8 mouse cellular contexts compared by ENCODE assay signal in genomic region chr2:152811336-152812165, GRCm38 (mm10). TPM values are rescaled to one million over a fixed set of nuclear protein-coding genes. Genes with fewer than 3 reads are reported as not detected.
DNase-seq lines count a peak whose midpoint lies in the region; ATAC-seq lines count a peak whose summit lies in the region.

No protein-coding gene starts in this region.

- 0 out of 2 replicates have a peak, but pooled peaks cover 4% of the 10 kb centered on the region for H3K36me3 ChIP-seq in embryonic facial prominence, embryonic 12.5 days
- peaks cover 26% of the 10 kb centered on the region for H3K36me3 ChIP-seq in embryonic facial prominence, embryonic 10.5 days (replicated peaks)
- H3K36me3 ChIP-seq in midbrain, embryonic 11.5 days (ENCODE audit: control insufficient read depth, insufficient read depth, low read length): no peaks in the 10 kb centered on the region; the same call in 1 of the 2 replicates
- peaks cover 9% of the 10 kb centered on the region; the same call in 1 of the 2 replicates for H3K36me3 ChIP-seq in midbrain, embryonic 13.5 days

- no peak overlapping the region for H3K4me3 ChIP-seq in embryonic facial prominence, embryonic 12.5 days
- no peak overlapping the region for H3K4me3 ChIP-seq in embryonic facial prominence, embryonic 10.5 days
- no peak overlapping the region for H3K4me3 ChIP-seq in midbrain, embryonic 11.5 days (ENCODE audit: low read depth, low read length)
- H3K4me3 ChIP-seq in midbrain, embryonic 13.5 days (replicated peaks): no peak overlapping the region

- H3K27me3 ChIP-seq in embryonic facial prominence, embryonic 12.5 days: no peaks in the 10 kb centered on the region
- H3K27me3 ChIP-seq in embryonic facial prominence, embryonic 10.5 days (replicated peaks; ENCODE audit: low read depth, poor library complexity, severe bottlenecking): no peaks in the 10 kb centered on the region
- H3K27me3 ChIP-seq in midbrain, embryonic 11.5 days (ENCODE audit: control insufficient read depth, insufficient read depth, low read length): no peaks in the 10 kb centered on the region
- H3K27me3 ChIP-seq in midbrain, embryonic 13.5 days: no peaks in the 10 kb centered on the region

- 0 out of 2 replicates have a peak, but pooled peaks have one; percentile 66 for ATAC-seq in embryonic facial prominence, embryonic 12.5 days (ENCODE audit: insufficient number of reproducible peaks, insufficient read depth, low FRiP score, low TSS enrichment)
- no peak for ATAC-seq in midbrain, embryonic 11.5 days (ENCODE audit: low FRiP score)
- no peak for ATAC-seq in midbrain, embryonic 13.5 days
- ATAC-seq in megakaryocyte-erythroid progenitor cell, adult 5-6 weeks (replicated peaks; ENCODE audit: low FRiP score, low TSS enrichment, poor library complexity, severe bottlenecking): peak; percentile 56

- H3K4me2 ChIP-seq in embryonic facial prominence, embryonic 12.5 days (replicated peaks): no peak overlapping the region
- no peak overlapping the region for H3K4me2 ChIP-seq in midbrain, embryonic 11.5 days
- H3K4me2 ChIP-seq in midbrain, embryonic 13.5 days (replicated peaks): no peak overlapping the region

- 39% methylated on average over 3 of the region's 3 CpGs for WGBS in embryonic facial prominence, embryonic 12.5 days
- 34% methylated on average over 3 of the region's 3 CpGs for WGBS in embryonic facial prominence, embryonic 10.5 days
- 52% methylated on average over 3 of the region's 3 CpGs for WGBS in midbrain, embryonic 11.5 days
- WGBS in midbrain, embryonic 13.5 days: 51% methylated on average over 3 of the region's 3 CpGs

- DNase-seq in embryonic facial prominence, embryonic 10.5 days (ENCODE audit: low spot score): no peak
- peak; percentile 51 for DNase-seq in midbrain, embryonic 11.5 days (ENCODE audit: low spot score, missing footprints)
- DNase-seq in induced T-regulatory cell, adult 2 months (ENCODE audit: low read depth): peak; percentile 30
- DNase-seq in natural killer cell, adult 2 months (ENCODE audit: low spot score in 2 of 2): no peak
- no peak for DNase-seq in cerebellum, adult 9-11 months

- H3K9me3 ChIP-seq in embryonic facial prominence, embryonic 12.5 days: no peaks in the 10 kb centered on the region
- H3K9me3 ChIP-seq in embryonic facial prominence, embryonic 10.5 days: no peaks in the 10 kb centered on the region
- no peaks in the 10 kb centered on the region for H3K9me3 ChIP-seq in midbrain, embryonic 11.5 days (ENCODE audit: control insufficient read depth, low read length)
- H3K9me3 ChIP-seq in midbrain, embryonic 13.5 days: no peaks in the 10 kb centered on the region

- H3K4me1 ChIP-seq in embryonic facial prominence, embryonic 12.5 days: no peaks in the 10 kb centered on the region; the same call in 1 of the 2 replicates
- H3K4me1 ChIP-seq in embryonic facial prominence, embryonic 10.5 days: peaks cover 30% of the 10 kb centered on the region
- H3K4me1 ChIP-seq in midbrain, embryonic 11.5 days (ENCODE audit: control insufficient read depth, insufficient read depth, low read length): 0 out of 2 replicates have a peak, but pooled peaks cover 3% of the 10 kb centered on the region
- H3K4me1 ChIP-seq in midbrain, embryonic 13.5 days (replicated peaks): peaks cover 25% of the 10 kb centered on the region

- no peak overlapping the region for H3K27ac ChIP-seq in embryonic facial prominence, embryonic 12.5 days
- H3K27ac ChIP-seq in embryonic facial prominence, embryonic 10.5 days (replicated peaks): no peak overlapping the region; the same call in 1 of the 2 replicates
- no peak overlapping the region for H3K27ac ChIP-seq in midbrain, embryonic 11.5 days (ENCODE audit: low read depth, low read length)
- no peak overlapping the region for H3K27ac ChIP-seq in midbrain, embryonic 13.5 days

- H3K9ac ChIP-seq in embryonic facial prominence, embryonic 12.5 days: no peak overlapping the region
- no peak overlapping the region for H3K9ac ChIP-seq in midbrain, embryonic 11.5 days (ENCODE audit: low read length)
- H3K9ac ChIP-seq in midbrain, embryonic 13.5 days (replicated peaks): no peak overlapping the region

RNA-seq across cellular contexts. Expression of gene Bcl2l1, which starts 20.0 kb away (rescaled TPM):
- polyA plus RNA-seq in embryonic facial prominence, embryonic 12.5 days (2016; fragmentation: Nextera tagmentation; extraction: Ambion mirVana): 104 and 105 TPM in 2 replicates
- polyA plus RNA-seq in embryonic facial prominence, embryonic 10.5 days (2016; fragmentation: Nextera tagmentation; extraction: Ambion mirVana): 102 and 106 TPM in 2 replicates
- polyA plus RNA-seq in midbrain, embryonic 11.5 days (2014; fragmentation: Nextera tagmentation; extraction: Ambion mirVana): 120 and 125 TPM in 2 replicates
- 190 and 195 TPM in 2 replicates for polyA plus RNA-seq in midbrain, embryonic 13.5 days (2015; fragmentation: Nextera tagmentation; extraction: Ambion mirVana)
- 5.7 and 6.7 TPM in 2 replicates for total RNA-seq in megakaryocyte-erythroid progenitor cell, adult 5-6 weeks (2014; fragmentation: Nextera tagmentation)
- 3.7 and 11.8 TPM in 2 replicates for total RNA-seq in megakaryocyte-erythroid progenitor cell, adult 5-6 weeks (2017)

RNA-seq across cellular contexts. Expression of gene Tpx2, which starts 36.2 kb away (rescaled TPM):
- polyA plus RNA-seq in embryonic facial prominence, embryonic 12.5 days (2016; fragmentation: Nextera tagmentation; extraction: Ambion mirVana): 92.4 and 106 TPM in 2 replicates
- 144 and 151 TPM in 2 replicates for polyA plus RNA-seq in embryonic facial prominence, embryonic 10.5 days (2016; fragmentation: Nextera tagmentation; extraction: Ambion mirVana)
- 166 and 187 TPM in 2 replicates for polyA plus RNA-seq in midbrain, embryonic 11.5 days (2014; fragmentation: Nextera tagmentation; extraction: Ambion mirVana)
- polyA plus RNA-seq in midbrain, embryonic 13.5 days (2015; fragmentation: Nextera tagmentation; extraction: Ambion mirVana): 38.7 and 46.4 TPM in 2 replicates
- 51.9 and 52.3 TPM in 2 replicates for total RNA-seq in megakaryocyte-erythroid progenitor cell, adult 5-6 weeks (2014; fragmentation: Nextera tagmentation)
- 79.0 and 103 TPM in 2 replicates for total RNA-seq in megakaryocyte-erythroid progenitor cell, adult 5-6 weeks (2017)

RNA-seq across cellular contexts. Expression of gene Cox4i2, which starts 57.6 kb away (rescaled TPM):
- polyA plus RNA-seq in embryonic facial prominence, embryonic 12.5 days (2016; fragmentation: Nextera tagmentation; extraction: Ambion mirVana): 14.3 and 14.5 TPM in 2 replicates
- 9.9 and 10.1 TPM in 2 replicates for polyA plus RNA-seq in embryonic facial prominence, embryonic 10.5 days (2016; fragmentation: Nextera tagmentation; extraction: Ambion mirVana)
- polyA plus RNA-seq in midbrain, embryonic 11.5 days (2014; fragmentation: Nextera tagmentation; extraction: Ambion mirVana): 2.8 and 3.7 TPM in 2 replicates
- 4.1 and 5.5 TPM in 2 replicates for polyA plus RNA-seq in midbrain, embryonic 13.5 days (2015; fragmentation: Nextera tagmentation; extraction: Ambion mirVana)
- total RNA-seq in megakaryocyte-erythroid progenitor cell, adult 5-6 weeks (2014; fragmentation: Nextera tagmentation): not detected in 2 replicates
- not detected in 2 replicates for total RNA-seq in megakaryocyte-erythroid progenitor cell, adult 5-6 weeks (2017)

Comparison
In these comparisons a context has a peak if more than half of its experiments do, and no peak if none do; other contexts are left out.
1. ATAC-seq: peak in embryonic facial prominence, embryonic 12.5 days (single experiment) and megakaryocyte-erythroid progenitor cell, adult 5-6 weeks (single experiment); none in midbrain, embryonic 11.5 days (single experiment) and midbrain, embryonic 13.5 days (single experiment).
2. DNase-seq: peak in midbrain, embryonic 11.5 days (single experiment) and induced T-regulatory cell, adult 2 months (single experiment); none in embryonic facial prominence, embryonic 10.5 days (single experiment), natural killer cell, adult 2 months (0 of 2) and cerebellum, adult 9-11 months (single experiment).